Mouse (Mus musculus) left cerebral cortex, adult 18-20 months (tissue): ENCODE data around the gene Zfp142. TPM values are rescaled to one million over a fixed set of nuclear protein-coding genes. Genes with fewer than 3 reads are reported as not detected.

Experiments
- DNase-seq, 2 experiments: peaks; one replicate each; pipeline ENCODE4 v3.0.0; 2021 to 2022; ENCODE audit warnings: low spot score in 2 of 2, mixed read lengths in 1 of 2
- long read RNA-seq, 2 experiments: library from polyadenylated mRNA; stranded (forward); transcript quantifications; one replicate each; pipeline ENCODE4 v2.0.0; 2021
- total RNA-seq, 2 experiments: library from RNA; stranded (reverse); gene quantifications; 2 replicates each; pipeline ENCODE4 v1.2.3; 2021

Gene Zfp142
- total RNA-seq = 10 to 100 TPM; 31.5 to 32.9 TPM
- long read RNA-seq, experiment 1, full-length matches to known transcripts = 5 of 18 reads
- long read RNA-seq, experiment 1, partial matches to known transcripts = 10 of 18 reads
- long read RNA-seq, experiment 1, other reads (novel, unspliced or antisense) = 3 of 18 reads
- long read RNA-seq, experiment 2, full-length matches to known transcripts = 2 of 12 reads
- long read RNA-seq, experiment 2, partial matches to known transcripts = 8 of 12 reads
- long read RNA-seq, experiment 2, other reads (novel, unspliced or antisense) = 2 of 12 reads

GRCm38 (mm10) chr1:74587773-74588445 is at the start of gene Zfp142, which contains the start of gene Bcs1l:
Zfp142 (minus strand) TSS chr1:74588246.
Bcs1l (plus strand) TSS chr1:74588289.
- peak; percentile 98 to 99 for DNase-seq

GRCm38 (mm10) chr1:74632734-74633133 is 44.7 kb upstream of the Zfp142 start:
- DNase-seq = no peak

GRCm38 (mm10) chr1:74628001-74628400 is 40.0 kb upstream of the Zfp142 start:
- DNase-seq = no peak

GRCm38 (mm10) chr1:74626076-74626475 is 38.0 kb upstream of the Zfp142 start:
- no peak for DNase-seq

GRCm38 (mm10) chr1:74624183-74624582 is 36.1 kb upstream of the Zfp142 start:
- no peak for DNase-seq

- DNase-seq = peak; percentile 83 to 88
Measured at GRCm38 (mm10) chr1:74601267-74601962, 13.4 kb upstream of the Zfp142 start, which contains the start of the genes Rnf25 and Stk36. Rnf25 (minus strand) TSS chr1:74601397. Stk36 (plus strand) TSS chr1:74601445.

GRCm38 (mm10) chr1:74600501-74601266 is 12.6 kb upstream of the Zfp142 start:
- no peak for DNase-seq

GRCm38 (mm10) chr1:74594434-74594833 is 6.4 kb upstream of the Zfp142 start:
- DNase-seq = no peak

- peak in 1 of 2 experiments; percentile 82 for DNase-seq
Measured at GRCm38 (mm10) chr1:74587233-74587772, 743 bp downstream of the Zfp142 start.

- no peak for DNase-seq
Measured at GRCm38 (mm10) chr1:74584616-74585398, 3.2 kb downstream of the Zfp142 start.

- DNase-seq = no peak
Measured at GRCm38 (mm10) chr1:74582621-74583020, 5.4 kb downstream of the Zfp142 start.

GRCm38 (mm10) chr1:74569739-74570719 is 18.0 kb downstream of the Zfp142 start:
- DNase-seq = no peak

- no peak for DNase-seq
Measured at GRCm38 (mm10) chr1:74565834-74566233, 22.2 kb downstream of the Zfp142 start.

- DNase-seq = no peak
Measured at GRCm38 (mm10) chr1:74559061-74559460, 29.0 kb downstream of the Zfp142 start.

- DNase-seq = no peak
Measured at GRCm38 (mm10) chr1:74544184-74544583, 43.9 kb downstream of the Zfp142 start, which contains the start of gene Usp37. Usp37 (minus strand) TSS chr1:74544284.

GRCm38 (mm10) chr1:74542451-74542961 is 45.5 kb downstream of the Zfp142 start, which contains the start of gene Plcd4:
Plcd4 (plus strand) TSS chr1:74542888.
- peak; percentile 11 to 13 for DNase-seq

- DNase-seq = no peak
Measured at GRCm38 (mm10) chr1:74538650-74539049, 49.4 kb downstream of the Zfp142 start.

- DNase-seq = no peak
Measured at GRCm38 (mm10) chr1:74528589-74528988, 59.5 kb downstream of the Zfp142 start.
